Mouse (Mus musculus) embryonic facial prominence, embryonic 14.5 days (tissue): ENCODE results near the gene Tnfrsf1b. TPM values are rescaled to one million over a fixed set of nuclear protein-coding genes. Genes with fewer than 3 reads are reported as not detected.

ENCODE experiments used
- ATAC-seq: fragments of 200-750 bp; cut with Nextera tagmentation; 2 replicates; pipeline ENCODE4 v1.8.0; 2017; ENCODE audit warnings: low read depth, moderate number of reproducible peaks, moderate TSS enrichment
- DNase-seq: peaks from one replicate; pipeline ENCODE4 v3.0.0-alpha.2; 2015; ENCODE audit warnings: low spot score
- H3K27ac ChIP-seq: fragments of 300-500 bp; sonication (generic); replicated peaks from 2 replicates; pipeline ENCODE4 v1.5.1; 2014; ENCODE audit warnings: low read depth, mild to moderate bottlenecking, low read length, moderate library complexity
- H3K27me3 ChIP-seq: fragments of 300-500 bp; sonication (generic); replicated peaks from 2 replicates; pipeline ENCODE4 v1.6.1; 2014; ENCODE audit warnings: low read length; ENCODE audit not compliant: control insufficient read depth, insufficient read depth
- H3K36me3 ChIP-seq: fragments of 300-500 bp; sonication (generic); 2 replicates; pipeline ENCODE4 v1.6.1; 2014; ENCODE audit warnings: low read length, mixed read lengths; ENCODE audit not compliant: control insufficient read depth, insufficient read depth
- H3K4me1 ChIP-seq: fragments of 300-500 bp; sonication (generic); 2 replicates; pipeline ENCODE4 v1.6.1; 2014; ENCODE audit warnings: antibody characterized with exemption, low read length; ENCODE audit not compliant: control insufficient read depth, insufficient read depth
- H3K4me2 ChIP-seq: fragments of 300-500 bp; sonication (generic); 2 replicates; pipeline ENCODE4 v1.6.1; 2014; ENCODE audit warnings: low read depth, mild to moderate bottlenecking, low read length, moderate library complexity, mixed read lengths
- H3K4me3 ChIP-seq: fragments of 300-500 bp; sonication (generic); 2 replicates; pipeline ENCODE4 v1.5.1; 2014; ENCODE audit warnings: low read depth, mild to moderate bottlenecking, low read length
- H3K9ac ChIP-seq: fragments of 300-500 bp; sonication (generic); 2 replicates; pipeline ENCODE4 v1.6.1; 2014; ENCODE audit warnings: low read depth, mild to moderate bottlenecking, low read length, moderate library complexity, mixed read lengths
- H3K9me3 ChIP-seq: fragments of 300-500 bp; sonication (generic); 2 replicates; pipeline ENCODE4 v1.6.1; 2016; ENCODE audit warnings: low read length; ENCODE audit not compliant: control insufficient read depth
- WGBS: fragments of 180-500 bp; shearing (Covaris S2); extraction: QIAGEN DNeasy Blood & Tissue Kit; methylation state at CpG from one replicate; pipeline ENCODE4 v1.1.7; 2014; 5-methylcytosine and 5-hydroxymethylcytosine counted together
- polyA plus RNA-seq: library from polyadenylated mRNA; unstranded; fragments of >200 nt; fragmentation: Nextera tagmentation; extraction: Ambion mirVana; gene quantifications from 2 replicates; pipeline ENCODE4 v1.2.1, GENCODE M21; 2014

Tnfrsf1b gene
- 3.9 and 4.5 TPM in 2 replicates for polyA plus RNA-seq

DNA sequence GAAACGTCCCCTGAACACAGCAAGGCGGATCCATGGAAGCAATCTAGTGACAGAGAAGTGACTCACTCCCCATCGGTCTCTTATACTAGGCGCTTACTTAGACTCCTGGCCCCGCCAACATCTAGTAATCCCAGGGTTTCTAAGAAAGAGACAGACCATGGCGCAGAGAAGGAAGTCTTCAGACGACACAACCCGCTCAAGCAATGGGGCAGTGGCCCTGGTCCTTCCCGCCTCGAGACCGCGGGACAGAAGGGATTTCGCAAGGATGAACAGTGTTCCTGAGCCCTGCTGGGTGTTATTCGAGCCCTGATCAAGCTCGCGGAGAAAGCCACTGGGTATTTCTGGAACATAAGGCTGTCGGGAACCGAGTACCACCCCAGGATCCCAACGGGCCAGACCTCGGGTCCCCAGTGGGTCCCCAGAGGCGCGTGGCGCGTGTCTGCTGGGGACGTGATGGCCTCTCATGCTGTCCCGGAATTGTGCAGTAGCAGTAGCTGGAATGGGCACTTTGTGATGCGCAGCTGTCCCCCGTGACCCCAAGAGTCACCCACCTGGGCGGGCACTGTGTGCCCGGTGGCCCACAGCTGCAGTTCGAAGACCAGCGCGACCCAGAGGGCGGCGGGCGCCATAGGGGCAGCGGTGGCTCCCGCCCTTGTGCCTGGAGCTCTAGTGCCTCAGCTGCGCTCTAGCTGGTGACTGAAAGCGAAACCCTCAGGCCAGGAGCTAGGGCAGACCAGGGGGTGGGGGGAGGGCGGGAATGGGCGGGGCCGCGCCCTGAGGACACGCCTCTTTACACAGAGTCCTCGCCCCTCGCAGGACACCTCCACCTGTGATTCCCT is at the start of gene Tnfrsf1b:
Tnfrsf1b (minus strand) TSS at position 698 of the 839 bp plus-strand sequence.
- Histone ChIP-seq H3K4me3 (peak within 1 kb of the TSS; percentile 38), H3K9ac (peak within 1 kb of the TSS; percentile 53), H3K9me3 (no peaks in the 10 kb centered on the region), H3K27ac (no peak within 1 kb of the TSS), H3K4me1 (0 out of 2 replicates have a peak, but pooled peaks cover 3% of the 10 kb centered on the region), H3K36me3 (no peaks in the 10 kb centered on the region), H3K4me2 (peak within 1 kb of the TSS; percentile 64), H3K27me3 (peaks cover 31% of the 10 kb centered on the region)
- peak; percentile 63 for ATAC-seq
- DNase-seq: no peak
- 2% methylated on average over 32 of the region's 47 CpGs for WGBS

DNA sequence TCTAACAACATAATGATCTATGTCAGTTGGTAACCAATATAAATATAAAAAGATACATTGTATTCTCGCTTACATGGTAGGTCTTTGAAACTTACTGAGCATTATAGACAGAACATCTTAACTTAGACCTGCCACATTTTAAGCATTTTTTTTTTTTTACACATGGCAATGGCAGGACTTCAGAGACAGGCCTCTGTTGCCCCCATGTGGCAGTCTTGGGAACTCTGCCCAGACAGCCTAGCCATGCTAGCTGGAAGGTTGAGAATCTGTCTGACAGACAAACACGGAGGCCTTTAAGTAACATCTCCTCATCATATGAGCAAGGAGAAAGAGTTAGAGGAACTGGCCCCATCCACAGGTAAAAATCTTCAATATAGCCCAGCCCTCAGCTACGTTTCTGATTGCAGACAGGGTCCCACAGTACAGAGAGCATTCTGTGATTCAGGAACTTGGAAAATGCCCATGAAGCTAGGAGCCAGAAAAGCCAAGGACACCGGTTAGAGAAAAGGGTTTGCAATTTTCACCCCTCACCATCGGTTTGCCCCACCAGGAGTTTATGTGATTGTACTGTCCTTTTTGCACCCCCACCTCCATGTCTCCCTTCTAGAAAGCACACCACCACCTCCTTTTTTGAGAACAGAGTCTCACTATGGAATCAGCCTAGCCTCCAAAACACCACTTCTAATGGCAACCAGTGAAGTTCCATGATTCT is 49.1 kb upstream of the Tnfrsf1b start:
- WGBS: 55% methylated on average over 5 of the region's 5 CpGs
- no peak overlapping the region for H3K4me3 ChIP-seq
- no peak overlapping the region for H3K9ac ChIP-seq
- DNase-seq (peak; percentile 41), ATAC-seq (no peak)
- H3K4me2 ChIP-seq: no peak overlapping the region
- H3K27me3 ChIP-seq: no peaks in the 10 kb centered on the region
- H3K27ac ChIP-seq: no peak overlapping the region
- H3K9me3 ChIP-seq: no peaks in the 10 kb centered on the region
- H3K36me3 ChIP-seq: no peaks in the 10 kb centered on the region
- no peaks in the 10 kb centered on the region for H3K4me1 ChIP-seq

DNA sequence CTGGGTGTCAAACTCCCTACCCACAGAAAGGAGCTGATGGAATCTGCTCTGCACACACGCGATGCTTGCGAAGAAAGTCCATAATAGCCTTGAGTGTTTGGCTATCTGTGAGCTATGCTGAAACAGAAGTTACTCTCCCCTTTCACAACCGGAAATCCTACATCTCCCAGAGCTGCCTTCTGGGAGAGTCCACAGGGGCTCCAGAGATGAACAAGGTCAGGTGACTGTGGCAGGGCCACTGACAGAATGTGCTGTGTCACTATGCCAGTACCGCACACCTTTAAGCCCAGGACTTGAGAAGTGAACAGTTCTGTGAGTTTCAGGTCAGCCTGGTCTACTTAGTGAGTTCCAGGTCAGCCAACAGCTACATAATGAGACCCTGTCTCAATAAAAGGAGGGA is 47.9 kb upstream of the Tnfrsf1b start:
- ATAC-seq: no peak

DNA sequence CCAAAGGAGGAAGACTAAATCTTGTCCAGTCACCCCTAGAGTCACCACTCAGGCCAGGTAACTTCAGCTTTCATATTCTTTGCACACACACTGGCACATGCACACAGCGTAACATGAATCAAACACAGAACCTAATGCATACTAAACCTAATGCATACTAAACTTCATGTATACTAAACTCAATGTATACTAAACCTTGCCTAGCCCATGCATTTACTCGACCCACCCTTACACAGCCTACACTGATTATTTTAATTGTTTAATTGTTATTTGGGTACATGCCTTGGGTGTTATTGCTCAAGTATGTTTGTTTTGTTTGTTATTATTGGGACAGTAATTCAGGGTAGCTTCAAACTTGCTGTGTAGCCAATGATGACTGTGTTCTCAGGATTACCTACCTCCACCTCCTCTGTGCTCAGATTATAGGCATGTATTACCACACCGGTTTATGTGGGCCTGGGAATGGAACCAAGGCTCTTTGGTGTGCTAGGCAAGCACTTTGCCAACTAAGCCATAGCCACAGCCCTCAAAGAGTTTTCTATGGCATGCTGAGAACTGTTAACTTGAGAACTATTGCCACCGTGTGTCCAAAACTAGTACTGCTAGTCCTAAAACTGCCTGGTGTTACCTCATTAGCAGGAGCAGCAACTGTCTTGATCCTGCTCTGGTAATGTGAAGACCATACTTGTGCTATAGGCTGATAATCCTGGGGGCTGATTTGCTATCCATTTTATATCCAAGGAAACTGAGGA is 39.9 kb upstream of the Tnfrsf1b start:
- H3K9ac ChIP-seq: no peak overlapping the region
- no peak overlapping the region for H3K4me3 ChIP-seq
- H3K9me3 ChIP-seq: no peaks in the 10 kb centered on the region
- H3K27ac ChIP-seq: no peak overlapping the region
- H3K4me1 ChIP-seq: no peaks in the 10 kb centered on the region
- no peaks in the 10 kb centered on the region for H3K27me3 ChIP-seq
- DNase-seq: peak; percentile 77
- no peaks in the 10 kb centered on the region for H3K36me3 ChIP-seq
- WGBS: 46% methylated on average over 4 of the region's 4 CpGs
- H3K4me2 ChIP-seq: no peak overlapping the region
- peak; percentile 15; the same call in 1 of the 2 replicates for ATAC-seq

More for the DNA sequence above, 47.9 kb upstream of the Tnfrsf1b start:
- Histone ChIP-seq H3K4me2 (no peak overlapping the region), H3K9ac (no peak overlapping the region), H3K4me3 (no peak overlapping the region), H3K27ac (no peak overlapping the region), H3K36me3 (no peaks in the 10 kb centered on the region), H3K9me3 (no peaks in the 10 kb centered on the region), H3K4me1 (no peaks in the 10 kb centered on the region), H3K27me3 (no peaks in the 10 kb centered on the region)
- DNase-seq: no peak
- WGBS: 83% methylated on average over 5 of the region's 5 CpGs

DNA sequence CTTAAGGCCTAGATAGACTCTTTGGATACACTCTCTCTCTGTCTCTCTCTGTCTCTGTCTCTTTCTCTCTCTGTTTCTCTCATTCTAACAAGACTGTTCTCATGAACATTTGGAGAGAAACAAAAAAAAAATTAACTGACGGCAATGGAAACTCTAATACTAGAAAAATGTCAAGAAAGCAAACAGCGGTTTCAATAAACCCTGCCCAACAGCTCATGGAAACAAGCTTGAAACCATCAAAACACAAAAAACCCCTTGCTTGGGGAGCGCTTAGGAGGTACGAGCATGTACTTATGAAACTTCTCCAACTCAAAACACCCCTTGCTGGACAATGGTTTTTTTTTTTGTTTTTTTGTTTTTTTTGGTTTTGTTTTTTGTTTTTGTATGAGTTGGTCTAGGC is 38.0 kb upstream of the Tnfrsf1b start:
- Histone ChIP-seq H3K4me2 (no peak overlapping the region), H3K27me3 (no peaks in the 10 kb centered on the region), H3K36me3 (no peaks in the 10 kb centered on the region), H3K9me3 (0 out of 2 replicates have a peak, but pooled peaks cover under 1% of the 10 kb centered on the region), H3K4me1 (no peaks in the 10 kb centered on the region), H3K27ac (no peak overlapping the region), H3K4me3 (no peak overlapping the region), H3K9ac (no peak overlapping the region)
- DNase-seq (no peak), ATAC-seq (no peak)
- WGBS: 91% methylated on average over 4 of the region's 4 CpGs

DNA sequence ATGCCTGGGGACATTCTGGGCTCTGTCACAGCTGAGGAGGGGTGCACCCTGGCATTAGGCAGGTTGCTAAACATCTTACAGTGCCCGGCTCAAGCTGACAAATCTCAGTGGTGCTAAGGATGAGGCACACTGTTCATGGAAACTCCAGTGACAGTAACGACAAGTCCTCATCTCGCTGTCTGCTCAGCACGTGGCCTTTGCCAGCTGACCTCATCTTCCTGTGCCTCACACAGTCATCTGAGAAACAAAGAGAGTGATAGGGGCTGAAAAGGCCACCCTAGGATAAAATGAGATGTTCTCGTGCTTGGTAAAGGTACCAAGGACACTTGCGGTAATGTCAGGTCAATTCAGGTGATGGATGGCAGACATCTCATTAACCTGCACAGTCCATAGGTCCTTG is 36.8 kb upstream of the Tnfrsf1b start:
- 67% methylated on average over 6 of the region's 6 CpGs for WGBS
- 0 out of 2 replicates have a peak, but pooled peaks cover 3% of the 10 kb centered on the region for H3K9me3 ChIP-seq

DNA sequence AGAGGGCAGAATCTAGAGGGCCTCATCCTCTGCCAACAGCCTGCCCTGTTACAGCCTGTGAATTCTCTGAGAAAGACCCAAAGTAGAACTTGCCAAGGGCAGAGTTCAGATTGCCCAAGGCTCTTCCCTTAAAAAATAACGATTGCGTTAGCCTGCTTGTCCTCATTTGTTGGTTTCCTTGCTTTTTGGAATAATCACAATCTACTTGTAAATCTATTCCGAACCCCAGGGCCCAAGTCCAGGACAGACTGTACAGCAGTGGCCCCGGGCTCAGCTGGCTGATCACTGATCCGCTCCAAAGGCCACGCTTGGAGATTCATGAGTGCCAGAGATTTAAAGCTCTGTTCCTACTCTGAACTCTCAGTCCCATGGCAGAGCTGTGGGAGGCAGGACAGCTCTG is 34.3 kb upstream of the Tnfrsf1b start:
- no peak overlapping the region for H3K27ac ChIP-seq
- H3K36me3 ChIP-seq: no peaks in the 10 kb centered on the region
- H3K4me2 ChIP-seq: no peak overlapping the region
- ATAC-seq (no peak), DNase-seq (no peak)
- 79% methylated on average over 6 of the region's 6 CpGs for WGBS
- H3K4me1 ChIP-seq: no peaks in the 10 kb centered on the region
- H3K4me3 ChIP-seq: no peak overlapping the region
- 0 out of 2 replicates have a peak, but pooled peaks cover 3% of the 10 kb centered on the region for H3K9me3 ChIP-seq
- no peaks in the 10 kb centered on the region for H3K27me3 ChIP-seq
- no peak overlapping the region for H3K9ac ChIP-seq

More for the DNA sequence above, 36.8 kb upstream of the Tnfrsf1b start:
- Histone ChIP-seq H3K27me3 (no peaks in the 10 kb centered on the region), H3K27ac (no peak overlapping the region), H3K4me2 (no peak overlapping the region), H3K4me1 (no peaks in the 10 kb centered on the region), H3K4me3 (no peak overlapping the region), H3K36me3 (no peaks in the 10 kb centered on the region), H3K9ac (no peak overlapping the region)
- DNase-seq (no peak), ATAC-seq (no peak)

DNA sequence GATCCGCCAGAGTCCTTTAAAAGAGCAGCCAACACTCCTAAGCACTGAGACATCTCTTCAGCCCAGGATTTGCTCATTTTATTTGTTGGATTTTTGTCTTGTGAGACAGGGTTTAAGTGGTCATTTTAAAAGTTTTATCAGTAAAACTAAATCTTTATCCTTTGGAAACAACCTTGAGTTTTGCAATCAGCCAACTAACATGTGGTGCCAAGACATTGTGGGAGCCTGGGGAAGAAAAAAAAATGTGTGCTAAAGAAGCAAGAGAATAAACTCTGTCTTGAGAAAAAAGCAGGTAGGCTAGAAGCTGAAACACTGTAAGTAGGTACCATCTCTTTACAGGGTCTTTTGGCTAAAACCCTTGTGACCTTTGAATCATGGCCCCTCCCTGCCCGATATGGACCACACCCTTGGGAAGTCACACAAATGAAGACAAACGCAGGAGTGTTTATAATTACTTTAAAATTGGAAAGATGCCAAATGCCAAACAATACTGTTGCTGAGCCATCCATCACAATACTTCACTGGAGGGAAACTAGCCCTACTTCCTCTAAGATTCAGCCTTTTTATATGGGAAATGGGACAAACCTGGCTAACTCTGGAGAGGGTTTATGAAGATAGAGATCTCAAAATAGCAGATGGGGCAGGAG is 32.2 kb upstream of the Tnfrsf1b start:
- no peaks in the 10 kb centered on the region for H3K27me3 ChIP-seq
- DNase-seq (no peak), ATAC-seq (no peak)
- H3K9ac ChIP-seq: no peak overlapping the region
- H3K4me1 ChIP-seq: no peaks in the 10 kb centered on the region
- H3K27ac ChIP-seq: no peak overlapping the region
- 68% methylated on average over 3 of the region's 3 CpGs for WGBS
- no peak overlapping the region for H3K4me3 ChIP-seq
- H3K9me3 ChIP-seq: 0 out of 2 replicates have a peak, but pooled peaks cover 3% of the 10 kb centered on the region
- H3K36me3 ChIP-seq: no peaks in the 10 kb centered on the region
- H3K4me2 ChIP-seq: no peak overlapping the region
